Mouse (Mus musculus) mouse trophoblast stem cell (cell line): ENCODE results near the gene Xxylt1.
"Not testable (repeated sequence)": the region's sequence is repeated elsewhere in the genome, so short reads cannot be mapped to it uniquely, and the experiment has no call there.

Experiments
- in situ Hi-C, 2 experiments: fragments of 300-500 bp; cut with MseI, MboI; formaldehyde crosslinking; loops; 2 replicates in 1 of 2; 3 replicates in 1 of 2; pipeline ENCODE4 v1.15.1; 2025

The Xxylt1 gene

DNA sequence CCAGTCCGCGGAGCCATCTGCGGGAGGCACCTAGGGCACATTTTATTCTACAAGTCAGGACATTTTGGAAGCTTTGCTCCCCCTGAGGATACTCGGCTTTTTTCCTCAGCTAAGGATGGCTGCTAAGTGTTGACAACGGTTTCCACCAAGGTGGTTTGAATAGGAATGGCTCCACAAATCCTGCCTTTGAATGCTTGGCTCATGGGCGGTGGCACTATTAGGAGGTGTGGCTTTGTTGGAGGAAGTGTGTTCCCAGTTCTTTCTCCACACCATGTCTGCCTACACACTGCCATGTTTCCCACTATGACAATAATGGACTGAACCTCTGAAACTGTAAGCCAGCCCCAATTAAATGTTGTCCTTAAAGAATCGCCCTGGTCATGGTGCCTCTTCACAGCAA is 55.7 kb downstream of the Xxylt1 start:
- in situ Hi-C loops, result no loop called here

DNA sequence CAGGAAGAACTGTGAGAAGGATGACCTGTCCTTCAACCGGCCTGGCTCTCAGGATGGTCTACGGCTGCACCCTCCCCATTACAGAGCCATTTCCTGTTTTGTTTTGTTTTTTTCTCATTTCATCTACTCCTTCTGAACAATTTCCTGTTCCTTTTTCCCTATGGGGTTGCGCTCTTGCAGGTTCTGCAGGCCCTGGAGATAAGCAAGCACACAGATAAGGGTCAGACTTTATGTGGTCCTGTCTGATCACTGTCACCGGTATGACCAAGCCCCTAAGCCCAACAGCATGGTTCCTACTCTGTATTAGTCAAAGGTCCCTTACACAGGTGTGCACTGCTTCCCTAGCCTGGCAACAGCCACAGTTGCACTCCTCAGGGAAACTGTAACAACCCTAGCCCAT is 56.2 kb downstream of the Xxylt1 start:
- in situ Hi-C loops, result no loop called here

DNA sequence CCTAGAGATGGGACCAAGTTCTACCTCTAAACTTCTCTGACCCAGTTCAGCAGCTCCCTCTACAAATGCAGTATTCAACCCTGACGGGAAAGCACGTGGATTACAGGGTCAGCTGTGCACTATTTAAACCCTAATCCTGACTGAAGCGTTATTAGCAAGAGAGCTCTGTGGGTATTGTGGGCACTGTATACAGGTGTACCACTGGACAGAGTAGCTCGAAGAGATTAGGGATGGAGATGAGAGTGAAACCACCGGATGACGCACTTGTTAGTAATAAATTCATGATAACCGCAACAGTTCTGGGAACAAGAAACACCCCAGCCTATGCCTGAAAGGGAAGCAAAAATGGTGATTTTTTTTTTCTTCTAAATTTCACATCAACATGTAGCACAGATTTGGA is 57.0 kb downstream of the Xxylt1 start:
- in situ Hi-C loops, result no loop called here

DNA sequence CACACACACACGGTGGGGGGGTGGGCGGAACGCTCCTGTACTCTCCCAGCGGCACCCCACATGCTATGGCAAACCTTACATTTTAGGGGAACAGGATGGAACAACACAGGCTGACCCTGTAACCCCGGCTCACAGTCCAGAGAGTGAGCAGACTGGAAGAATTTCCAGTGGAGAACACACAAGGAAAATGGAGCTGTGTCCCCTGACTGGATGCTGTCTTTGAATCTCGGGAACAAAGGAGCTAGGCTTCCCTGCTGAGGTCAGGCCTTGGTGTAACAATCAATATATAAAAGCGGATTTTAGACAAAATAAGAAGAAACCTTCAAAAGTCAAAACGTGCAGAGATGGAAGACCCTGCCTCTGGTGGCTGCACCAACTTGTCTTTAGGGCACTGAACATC is 57.4 kb downstream of the Xxylt1 start:
- in situ Hi-C loops, result no loop called here

DNA sequence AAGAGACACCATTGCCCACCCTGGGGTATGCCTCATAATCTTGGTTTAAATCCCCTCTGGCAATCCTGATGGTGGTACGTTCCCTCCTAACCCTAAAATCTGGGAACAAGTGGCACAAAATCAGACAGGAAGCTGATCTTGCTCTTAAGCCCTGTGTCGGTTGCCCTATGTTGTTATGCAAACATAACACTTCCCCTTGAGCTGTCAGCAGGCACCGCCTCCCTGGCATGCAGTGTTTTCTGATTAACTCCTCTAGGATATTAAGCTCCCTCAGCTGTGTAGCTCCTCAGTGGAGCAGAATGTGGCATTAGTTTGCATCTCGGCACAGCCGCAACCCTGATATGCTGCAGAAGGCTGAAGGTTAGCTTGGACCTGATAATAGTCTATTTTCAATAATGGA is 58.9 kb downstream of the Xxylt1 start:
- in situ Hi-C loops, result no loop called here

DNA sequence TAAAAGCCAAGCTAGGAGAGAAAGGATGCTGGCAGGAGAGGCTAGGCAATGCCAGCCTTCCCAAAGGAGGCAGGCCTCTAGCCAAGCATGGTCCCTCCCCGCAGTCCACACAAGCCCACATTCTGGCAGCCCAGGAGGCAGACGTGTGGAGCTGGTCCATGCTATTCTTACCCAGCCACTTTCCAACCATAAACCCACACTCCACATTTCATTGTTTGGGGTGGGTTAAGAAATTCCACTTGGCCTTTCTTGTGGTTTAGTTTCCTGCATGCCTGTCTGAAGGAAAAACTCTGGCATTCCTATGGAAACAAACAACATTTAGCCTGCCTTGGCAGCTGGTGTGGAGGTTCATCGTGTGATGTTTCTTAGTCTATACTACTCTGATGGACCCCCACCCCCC is 61.7 kb downstream of the Xxylt1 start:
- in situ Hi-C loops, result no loop called here

DNA sequence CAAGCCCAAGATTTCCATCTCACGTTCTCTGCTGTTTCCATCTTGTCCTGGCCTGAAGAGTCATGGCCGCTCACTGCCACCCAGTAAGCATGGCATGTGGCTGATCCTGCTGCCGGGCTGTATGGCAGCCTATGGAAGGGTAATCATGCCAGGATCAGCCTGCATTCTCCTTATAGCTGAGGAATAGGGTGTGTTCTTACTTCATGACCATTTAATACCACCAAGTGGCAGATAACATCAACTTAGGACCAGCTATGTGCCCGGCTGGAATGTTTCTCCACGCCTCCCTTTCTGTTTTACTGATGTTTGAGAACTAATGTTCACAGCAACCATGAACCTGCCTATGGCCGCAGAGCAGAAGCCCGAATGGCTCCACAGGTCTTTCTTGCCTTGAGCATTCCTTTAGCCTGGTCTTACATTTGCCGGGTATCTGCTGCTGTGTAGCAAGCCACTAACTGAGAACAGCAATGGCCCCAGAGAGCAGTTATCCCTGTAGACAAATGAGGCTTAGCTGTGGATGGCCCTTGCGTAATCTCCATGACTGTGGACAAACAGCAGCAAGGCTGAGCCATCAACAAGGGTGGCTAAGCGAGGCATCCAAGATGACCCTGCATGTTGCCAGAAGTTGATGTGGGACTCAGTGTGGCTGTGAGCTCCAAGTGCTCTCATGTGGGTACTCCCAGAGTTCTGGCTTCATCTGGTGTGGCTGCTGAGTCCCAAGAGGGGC is 63.4 kb downstream of the Xxylt1 start:
- in situ Hi-C loops, result no loop called here

DNA sequence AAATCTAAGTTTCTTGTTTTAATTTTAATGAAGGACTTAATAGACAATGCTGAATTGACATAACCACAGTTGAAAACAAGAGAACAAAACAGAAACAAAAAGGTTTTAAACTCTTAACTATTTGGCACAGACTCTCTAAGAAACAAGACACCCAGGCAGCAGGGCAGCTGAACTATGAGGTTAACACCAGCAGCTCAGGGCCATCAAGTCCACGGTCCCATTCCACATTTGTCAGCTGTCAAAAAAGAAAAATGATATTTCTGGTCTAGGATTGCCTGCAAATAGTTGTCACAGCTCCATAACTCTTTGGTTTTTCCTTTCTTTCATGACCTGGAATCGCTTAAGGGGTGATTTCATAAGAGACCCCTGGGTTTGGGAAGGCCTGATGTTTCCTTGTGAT is 64.6 kb downstream of the Xxylt1 start:
- in situ Hi-C loops, result no loop called here

DNA sequence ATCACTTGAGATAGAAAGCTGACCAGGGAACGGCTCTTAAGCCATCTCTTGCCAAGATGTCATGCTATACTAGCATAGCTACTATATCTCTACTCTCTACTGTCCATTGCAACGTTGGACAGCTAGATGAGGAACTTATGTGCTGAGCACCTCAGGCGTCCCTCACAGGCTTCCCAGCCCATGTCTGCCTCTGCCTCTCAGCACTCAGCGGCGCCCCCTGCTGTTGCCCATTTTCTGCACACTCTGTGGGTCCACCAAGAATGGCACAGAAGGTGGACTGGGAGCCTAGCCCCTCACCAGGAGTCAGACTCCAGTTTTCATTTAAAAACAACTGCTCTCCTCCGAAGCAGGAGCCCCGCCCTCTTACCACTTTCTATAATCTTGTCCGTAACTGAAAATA is 65.1 kb downstream of the Xxylt1 start:
- in situ Hi-C loops, result no loop called here

DNA sequence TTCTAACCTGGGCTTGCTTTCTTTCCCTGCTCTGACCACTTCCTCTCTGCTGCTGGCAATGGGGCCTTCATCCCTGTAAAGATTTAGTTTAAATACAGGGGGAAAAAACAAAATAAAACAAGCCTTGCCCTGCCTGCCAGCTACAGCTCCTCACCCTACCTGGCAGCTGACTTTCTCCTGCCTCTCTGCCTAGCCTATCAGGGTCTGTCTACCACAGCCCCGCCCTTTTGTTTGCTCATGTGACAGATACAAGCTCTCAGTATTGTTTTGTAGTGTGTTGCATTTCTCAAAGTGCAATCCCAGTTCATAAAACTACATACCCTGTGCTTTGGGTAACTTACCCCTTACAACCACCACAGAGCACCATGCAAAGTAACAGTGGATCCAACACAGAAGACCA is 66.0 kb downstream of the Xxylt1 start:
- in situ Hi-C loops, result no loop called here

DNA sequence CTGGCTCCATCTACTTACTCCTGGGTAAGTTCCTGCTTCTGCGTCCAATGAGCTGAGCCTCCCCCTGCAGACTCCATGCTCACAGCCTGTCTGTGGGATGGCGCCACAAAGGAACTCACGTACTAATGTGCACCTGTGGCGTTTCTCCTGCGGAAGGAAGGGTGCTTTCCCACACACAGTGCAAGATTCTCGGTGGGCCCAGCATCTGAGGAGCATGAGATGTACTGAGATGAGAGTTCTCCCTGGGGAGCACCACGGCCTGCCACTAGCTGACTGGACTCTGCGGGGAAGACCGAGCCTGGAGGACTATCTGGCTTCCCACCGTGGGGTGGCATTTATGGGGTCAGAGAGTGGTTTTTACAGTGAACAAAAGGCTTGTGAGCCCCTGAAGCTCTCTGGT is 69.0 kb downstream of the Xxylt1 start:
- in situ Hi-C loops, result no loop called here

DNA sequence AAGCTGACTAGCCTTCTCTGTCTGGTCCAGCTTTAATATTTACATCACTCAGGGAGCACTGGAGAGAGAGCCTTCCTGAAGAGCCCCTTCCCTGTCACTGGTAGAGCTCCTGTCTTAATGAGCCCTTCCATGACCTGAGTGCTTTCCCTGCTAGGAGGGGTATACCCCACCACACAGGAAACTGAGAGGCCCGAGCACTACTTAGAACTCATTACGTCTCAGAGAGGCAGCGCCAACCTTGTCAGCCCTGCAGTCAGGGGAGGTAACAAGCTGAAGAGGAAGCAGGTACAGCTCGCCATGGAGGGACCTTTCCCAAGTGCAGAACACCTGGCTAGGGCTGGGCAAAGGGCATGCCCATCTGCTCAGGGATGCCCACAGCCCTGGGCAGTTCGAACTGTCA is 70.8 kb downstream of the Xxylt1 start:
- in situ Hi-C loops, result no loop called here

DNA sequence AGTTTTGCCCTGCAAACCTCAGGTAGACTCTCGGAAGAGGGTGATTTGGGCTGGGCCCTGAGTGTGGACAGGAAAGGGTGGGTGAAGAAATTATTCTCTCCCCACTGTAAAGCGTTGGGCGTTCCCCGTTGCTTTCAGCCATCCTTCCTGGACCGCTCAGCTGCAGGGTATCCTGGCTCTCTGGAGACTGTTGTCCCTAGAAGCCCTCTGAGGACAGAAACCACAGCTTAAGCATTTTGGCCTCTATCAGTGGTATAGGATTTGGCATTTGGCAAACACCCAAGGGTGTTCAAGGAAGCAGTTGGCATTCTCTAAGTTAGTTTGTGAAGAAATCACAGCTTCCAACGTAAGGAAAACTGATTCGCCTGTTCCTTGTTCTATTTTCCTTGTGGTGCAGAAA is 72.9 kb downstream of the Xxylt1 start:
- in situ Hi-C loops, result no loop called here

DNA sequence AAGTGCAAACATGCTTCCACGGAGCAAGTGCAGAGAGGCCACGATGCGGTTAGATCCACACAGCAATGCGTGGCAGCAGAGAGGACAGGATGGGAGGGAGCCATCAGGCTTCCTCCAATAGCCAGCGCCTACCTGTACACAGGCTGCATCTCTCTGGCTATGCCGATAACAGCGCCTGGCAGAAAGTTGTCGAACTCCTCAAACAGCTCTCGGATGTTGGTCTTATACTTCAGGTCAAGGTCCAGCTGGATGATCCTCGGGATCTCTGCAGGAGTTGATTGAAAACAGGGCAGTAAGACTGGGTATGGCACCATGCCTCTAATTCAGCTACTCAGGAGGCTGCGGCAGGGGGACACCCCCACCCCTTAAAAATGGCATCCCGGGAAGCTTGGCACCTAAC is 73.7 kb downstream of the Xxylt1 start:
- in situ Hi-C loops, result no loop called here

DNA sequence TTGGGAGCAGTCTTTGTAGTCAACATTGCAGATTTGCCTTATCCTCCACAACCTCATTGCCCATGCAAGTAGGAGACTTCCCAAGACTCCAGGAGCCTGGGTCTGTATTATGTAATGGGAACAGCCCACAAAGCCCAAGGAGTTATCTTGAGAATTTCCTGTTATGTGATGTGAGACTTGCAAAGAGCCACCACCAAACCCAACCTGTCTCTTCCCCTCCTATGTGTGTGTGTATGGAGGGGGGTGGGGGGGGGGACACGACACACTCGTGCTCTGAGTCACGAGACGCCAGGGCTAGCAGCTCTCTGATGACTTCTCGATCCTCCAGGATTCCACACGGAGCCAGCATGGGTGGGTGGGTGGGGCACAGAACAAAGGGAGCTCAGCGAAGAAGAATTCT is 75.5 kb downstream of the Xxylt1 start:
- in situ Hi-C loops, result no loop called here

DNA sequence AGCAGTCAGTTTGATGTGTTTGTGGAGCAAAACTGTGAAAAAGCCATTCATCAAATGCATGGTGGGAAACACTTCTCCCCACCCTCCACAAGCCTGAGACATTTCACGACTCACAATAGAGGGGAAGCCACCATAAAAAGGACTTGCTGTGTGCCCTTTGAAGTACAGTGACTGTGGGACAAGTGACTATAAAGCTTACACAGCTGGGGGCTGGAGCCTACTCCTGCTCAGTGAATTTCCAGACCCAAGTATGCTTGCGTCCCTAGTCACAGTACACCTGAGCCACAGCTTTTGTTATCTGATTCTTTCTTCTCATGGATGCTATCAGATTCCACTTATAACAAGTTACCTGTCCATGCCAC is 76.9 kb downstream of the Xxylt1 start:
- in situ Hi-C loops, result no loop called here

DNA sequence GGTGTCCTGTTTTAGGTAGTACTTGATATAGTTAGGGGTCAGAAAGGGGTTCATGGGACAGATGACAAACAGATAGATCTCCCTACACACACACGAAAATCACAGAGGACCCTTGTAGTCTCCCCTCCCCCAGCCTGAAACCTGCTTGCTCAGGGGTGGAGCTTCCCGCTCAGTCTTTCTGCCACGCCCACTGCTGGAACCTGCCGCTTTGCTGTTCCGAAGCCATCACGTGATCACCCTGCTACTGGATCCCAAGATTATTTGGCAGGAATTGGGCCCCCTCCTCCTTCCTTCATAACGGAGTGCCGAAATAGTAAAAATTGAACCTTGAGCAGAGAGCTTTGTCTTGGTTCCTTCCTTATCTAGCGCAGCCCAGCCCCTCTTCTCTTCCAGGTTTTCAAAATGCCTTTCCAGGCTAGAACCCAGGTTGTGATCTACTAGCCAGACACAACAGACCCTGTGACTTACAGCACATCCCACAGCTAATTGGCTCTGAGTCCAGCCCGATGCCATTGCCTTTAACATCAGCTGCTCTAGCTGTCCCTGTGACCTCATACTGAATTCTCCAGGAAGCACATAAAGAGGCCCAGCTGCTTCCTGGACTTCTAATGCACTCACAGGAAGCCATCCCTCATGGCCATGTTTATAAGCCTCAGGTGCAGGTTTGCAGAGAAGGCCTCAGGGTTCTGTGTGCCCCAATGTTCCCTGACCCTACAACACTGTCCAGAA is 77.5 kb downstream of the Xxylt1 start:
- in situ Hi-C loops, result not testable (repeated sequence)

DNA sequence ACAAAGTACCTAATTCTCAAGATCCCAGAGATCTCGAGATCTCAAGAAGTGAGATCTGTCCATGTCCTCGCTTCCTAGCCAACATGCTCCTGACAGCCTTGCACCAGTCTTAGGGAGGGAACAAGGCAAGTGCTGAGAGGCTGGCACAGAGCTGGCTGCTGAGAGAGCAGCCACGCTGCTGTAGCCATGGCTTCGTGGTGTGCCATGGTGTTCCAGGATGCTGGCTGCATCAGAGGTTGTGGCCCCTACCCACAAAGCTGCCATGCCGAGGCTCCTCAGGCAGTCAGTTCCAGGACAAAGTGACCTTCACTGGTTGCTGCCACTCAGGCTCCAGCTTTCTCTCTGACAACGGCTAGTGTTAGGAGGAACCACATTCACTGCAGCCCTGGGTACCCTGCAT is 78.3 kb downstream of the Xxylt1 start:
- in situ Hi-C loops, result no loop called here

DNA sequence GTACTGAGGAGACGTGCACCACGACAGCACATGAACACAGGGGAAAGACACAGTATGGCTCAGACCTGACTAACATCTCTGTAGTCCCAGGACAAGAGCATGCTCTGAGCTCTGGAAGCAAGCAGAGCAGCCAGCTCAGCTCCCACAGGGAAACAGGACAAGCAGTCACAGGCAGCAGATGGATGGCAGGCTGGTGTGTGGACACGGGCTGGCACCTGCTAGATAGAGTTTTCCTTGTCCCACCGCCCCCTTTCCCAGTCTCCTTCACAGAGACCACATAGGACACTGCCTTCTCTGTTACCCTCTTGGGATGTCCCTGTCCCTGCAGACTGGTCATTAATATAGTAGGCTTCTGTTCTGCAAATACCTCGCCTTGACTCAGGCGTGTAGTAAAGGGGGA is 79.1 kb downstream of the Xxylt1 start:
- in situ Hi-C loops, result no loop called here

DNA sequence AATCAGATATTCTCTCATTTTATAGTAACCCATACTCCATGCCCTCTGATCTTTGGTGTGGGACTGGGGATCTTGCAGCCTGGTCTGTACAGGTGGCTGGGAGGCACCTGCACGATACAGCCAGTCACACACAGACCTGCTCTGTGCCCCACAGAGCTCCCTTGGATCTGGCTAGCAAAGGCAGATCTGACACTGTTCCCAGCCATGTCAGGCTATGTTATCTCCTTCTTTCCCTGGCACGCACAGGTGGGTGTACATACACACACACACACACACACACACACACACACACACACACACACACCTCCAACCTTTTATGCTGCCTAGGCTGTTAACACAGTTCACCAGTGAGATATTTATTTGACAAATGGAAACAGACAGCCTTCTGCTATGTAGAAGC is 82.5 kb downstream of the Xxylt1 start:
- in situ Hi-C loops, result no loop called here

DNA sequence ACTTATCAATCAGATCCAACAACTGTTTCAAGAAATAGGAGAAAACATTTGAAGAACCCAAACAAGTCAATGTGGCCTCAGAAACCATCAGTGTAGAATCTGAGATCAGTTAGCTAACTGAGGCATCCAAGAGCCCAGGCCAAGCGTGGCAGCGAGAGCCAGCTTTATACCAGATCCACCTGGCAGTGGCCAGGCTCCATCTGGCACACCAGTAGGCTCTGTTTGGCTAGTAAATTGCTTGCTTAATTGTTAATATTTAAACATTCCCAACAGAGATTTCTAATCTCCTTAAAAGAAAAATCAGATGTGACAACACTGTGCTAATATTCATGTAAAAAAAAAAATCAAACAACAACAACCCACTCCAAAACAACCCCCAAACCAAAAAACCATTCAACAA is 83.2 kb downstream of the Xxylt1 start:
- in situ Hi-C loops, result no loop called here

DNA sequence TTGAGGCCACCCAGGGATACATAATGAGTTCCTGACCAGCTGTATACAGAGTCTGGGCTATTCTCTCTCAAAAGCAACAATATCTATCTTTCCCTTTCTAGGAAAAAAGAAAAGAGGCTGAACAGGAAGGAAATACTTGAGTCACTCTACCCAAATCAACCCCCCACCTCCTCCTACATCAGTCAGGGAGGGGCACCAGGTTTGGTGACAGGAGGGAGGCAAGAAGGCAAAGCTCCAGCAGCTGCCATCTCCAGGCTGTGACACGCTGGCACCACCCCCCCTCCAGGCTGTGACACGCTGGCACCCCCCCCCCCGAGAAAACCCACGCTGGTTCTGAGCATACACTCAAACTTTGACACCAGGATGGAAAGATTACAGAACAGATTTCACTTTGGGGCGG is 85.8 kb downstream of the Xxylt1 start:
- in situ Hi-C loops, result no loop called here

DNA sequence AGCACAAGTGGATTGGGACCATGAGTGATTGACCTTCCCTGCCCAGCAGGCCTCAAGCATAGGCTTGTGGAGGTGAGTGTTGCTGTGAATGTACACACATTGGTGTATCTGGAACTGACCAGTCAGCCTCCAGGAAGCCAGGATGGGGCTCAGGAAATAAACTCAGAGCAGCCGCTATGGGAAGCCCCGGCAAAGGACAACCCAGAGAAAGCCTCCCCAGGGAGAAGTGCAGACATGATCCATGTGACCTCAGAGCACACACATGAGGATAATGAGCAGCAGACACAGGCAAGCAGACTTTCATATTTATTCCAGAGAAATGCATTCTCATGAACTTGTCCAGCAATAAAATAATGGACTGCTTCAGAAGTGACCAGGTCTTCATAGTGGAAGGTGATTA is 86.4 kb downstream of the Xxylt1 start:
- in situ Hi-C loops, result no loop called here

DNA sequence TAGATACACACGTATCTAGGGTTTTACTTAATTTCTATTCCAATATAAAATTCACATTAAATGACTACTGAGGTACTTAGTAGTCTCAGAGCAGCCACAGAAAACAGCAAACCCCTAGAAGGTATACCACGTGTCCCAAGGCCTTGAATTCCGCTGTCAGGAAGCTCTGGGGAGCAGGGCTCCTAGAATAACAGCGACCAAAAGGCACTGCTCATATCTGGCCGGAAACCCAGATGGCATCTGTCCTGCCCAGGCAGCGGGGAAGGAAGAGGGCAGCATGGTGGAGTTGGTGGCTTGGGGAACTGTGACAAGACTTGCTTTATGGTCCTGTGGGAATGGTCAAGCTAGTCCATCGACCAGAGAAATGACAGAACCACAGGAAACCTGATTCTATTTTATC is 86.9 kb downstream of the Xxylt1 start:
- in situ Hi-C loops, result no loop called here
